Mouse (Mus musculus) brain, embryonic 14.5 days (tissue): ENCODE data around the gene Cabp2.
"Not testable (repeated sequence)": the region's sequence is repeated elsewhere in the genome, so short reads cannot be mapped to it uniquely, and the experiment has no call there.

Source experiments
- CTCF ChIP-seq: fragments of 200-500 bp; IDR thresholded peaks from 2 replicates; pipeline ENCODE4 v1.5.1; 2012; ENCODE audit warnings: inconsistent platforms, mild to moderate bottlenecking, moderate library complexity, borderline replicate concordance; ENCODE audit not compliant: insufficient read depth, insufficient read length; ENCODE audit errors: extremely low read depth
- POLR2A ChIP-seq: fragments of 200-500 bp; IDR thresholded peaks from 2 replicates; pipeline ENCODE4 v1.6.1; 2012; ENCODE audit warnings: mild to moderate bottlenecking, inconsistent platforms, borderline replicate concordance; ENCODE audit not compliant: poor library complexity, insufficient read depth, insufficient read length, severe bottlenecking; ENCODE audit errors: extremely low read depth

DNA sequence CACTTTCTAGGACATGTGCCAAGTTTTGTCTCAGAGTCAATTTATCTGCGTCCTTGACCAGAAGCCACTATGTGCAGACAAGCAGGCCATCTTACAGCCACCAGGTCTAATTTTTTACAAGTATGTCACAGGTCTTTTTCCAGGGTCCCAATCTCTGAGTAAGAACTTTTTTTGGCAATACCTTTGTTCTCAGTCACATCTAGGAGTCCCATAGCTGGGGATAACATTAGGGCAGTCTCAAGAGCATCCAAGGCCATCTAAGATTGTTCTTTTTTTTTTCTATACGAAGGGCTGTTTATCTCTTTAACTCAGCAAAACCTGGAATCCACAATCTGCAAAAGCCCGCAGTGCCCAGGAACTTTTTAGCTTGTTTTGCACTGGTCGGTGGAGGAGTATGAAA lies 18.0 kb upstream of the Cabp2 start:
- TF ChIP-seq CTCF, POLR2A: not testable (repeated sequence)
